Mouse (Mus musculus): Measurements from ENCODE around the gene Yipf3.
A peak's percentile ranks its signal among the peaks of the same experiment; 100 is the strongest.

The Yipf3 gene

DNA sequence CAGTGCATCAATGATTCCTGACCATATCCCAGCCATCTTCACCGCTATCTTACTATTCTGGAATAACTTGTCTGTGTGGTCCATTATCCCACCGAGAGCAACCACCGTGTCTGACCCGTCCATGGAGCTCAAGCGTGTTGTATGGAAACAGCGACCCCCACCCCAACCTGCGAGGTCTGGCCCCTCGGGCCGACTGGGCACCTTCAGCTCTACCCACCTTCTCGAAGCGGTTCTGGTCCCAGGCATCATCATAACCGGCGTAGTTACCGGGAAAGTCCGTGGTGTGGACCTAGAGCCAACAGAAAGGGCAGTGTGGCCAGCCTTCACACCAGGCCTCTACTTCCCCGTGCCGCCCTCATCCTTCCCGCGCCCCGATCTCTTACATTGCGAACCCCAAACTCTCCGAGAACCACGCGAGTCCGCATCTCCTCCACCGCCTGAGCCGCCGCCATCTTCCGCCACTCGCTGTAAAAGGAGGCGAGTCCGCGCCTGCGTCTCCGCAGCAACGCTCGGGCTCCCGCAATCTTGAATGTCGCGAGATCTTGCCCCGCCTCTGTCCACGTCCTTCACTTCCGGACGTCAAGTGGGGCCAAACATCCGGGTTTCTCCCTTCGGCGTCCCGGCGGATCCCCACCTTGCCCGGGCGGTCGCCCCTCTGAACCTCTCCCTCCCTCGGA is at the start of gene Yipf3, which contains the start of gene Polr1c:
Gene Yipf3, plus strand, starts transcription at position 569 of the 677 bp plus-strand sequence.
Gene Polr1c, minus strand, starts transcription at position 543 of the 677 bp plus-strand sequence.
- peak; percentile 87 to 90 for DNase-seq

DNA sequence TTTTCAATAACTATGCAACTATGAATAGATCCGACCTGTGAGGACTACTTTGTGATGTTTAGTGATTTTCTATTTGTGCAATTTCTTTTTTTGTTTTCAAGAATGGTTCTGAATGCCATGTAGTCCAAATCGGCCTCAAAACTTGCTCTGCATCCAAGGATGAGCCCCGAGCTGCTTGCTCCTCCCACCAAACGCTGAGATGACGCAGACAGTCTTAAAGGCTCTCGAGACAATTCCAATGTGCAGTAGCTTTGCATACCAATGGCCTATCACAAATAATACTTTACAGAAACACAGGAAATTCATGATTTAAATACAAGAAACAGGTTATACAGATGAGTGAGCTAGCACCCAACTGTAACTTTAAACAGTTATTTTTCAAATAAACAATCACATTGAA is 46.7 kb upstream of the Yipf3 start:
- no peak for DNase-seq

DNA sequence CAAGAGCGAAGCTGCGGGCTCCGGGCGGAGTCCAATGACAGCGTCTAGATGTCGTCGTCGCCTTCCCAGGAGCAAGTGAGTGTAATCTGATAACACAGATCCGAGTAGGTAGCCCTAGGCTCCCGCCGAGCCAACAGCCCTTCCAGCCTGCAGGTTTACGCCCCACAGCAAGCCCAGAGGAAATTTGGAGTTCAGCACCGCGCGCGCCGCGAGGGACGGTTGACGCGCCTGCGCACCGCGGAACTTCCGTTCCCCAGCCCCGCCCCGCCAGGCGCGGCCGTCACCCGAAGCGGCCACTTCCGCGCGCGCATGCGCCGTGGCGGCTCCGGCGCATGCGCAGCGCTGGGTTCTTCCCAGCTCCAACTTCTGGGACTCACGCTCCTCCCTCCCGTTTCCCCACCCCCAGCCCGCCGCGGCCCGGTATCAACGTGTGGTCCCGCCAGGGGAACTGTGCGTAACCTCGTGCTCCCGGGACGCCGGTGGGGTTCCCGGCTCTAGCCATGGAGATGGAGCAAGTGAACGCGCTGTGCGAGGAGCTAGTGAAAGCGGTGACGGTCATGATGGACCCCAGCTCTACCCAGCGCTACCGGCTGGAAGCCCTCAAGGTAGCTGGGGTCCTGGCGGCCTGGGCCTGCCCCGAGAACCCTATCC is 45.3 kb upstream of the Yipf3 start, which contains the start of the genes Polh and Xpo5:
Gene Polh, minus strand, starts transcription at position 225 of the 651 bp plus-strand sequence.
Gene Xpo5, plus strand, starts transcription at position 362 of the 651 bp plus-strand sequence.
- DNase-seq, result peak; percentile 89 to 90

- no peak for DNase-seq
These were observed 44.8 kb upstream of the Yipf3 start for GRCm38 (mm10) chr17:46203078-46203477.

DNA sequence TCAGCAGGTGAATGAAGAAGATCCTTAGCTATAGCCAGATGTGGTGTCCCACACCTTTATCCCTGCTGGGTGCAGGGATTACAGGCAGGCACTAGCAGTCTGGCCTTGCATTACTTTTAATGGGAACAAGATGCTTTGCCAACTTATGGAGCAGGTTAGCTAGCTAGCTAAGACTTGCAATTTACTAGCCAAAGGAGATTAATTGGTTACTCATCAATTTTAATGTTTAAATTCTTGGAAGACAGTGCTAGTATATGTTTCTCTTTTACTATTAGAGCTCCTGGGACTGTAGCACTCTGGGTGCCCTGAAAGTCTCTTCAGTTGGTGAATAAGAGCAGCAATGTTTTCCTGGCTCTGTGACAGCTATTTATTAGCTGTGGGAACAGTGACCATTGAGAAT is 41.2 kb upstream of the Yipf3 start:
- DNase-seq, result no peak

DNA sequence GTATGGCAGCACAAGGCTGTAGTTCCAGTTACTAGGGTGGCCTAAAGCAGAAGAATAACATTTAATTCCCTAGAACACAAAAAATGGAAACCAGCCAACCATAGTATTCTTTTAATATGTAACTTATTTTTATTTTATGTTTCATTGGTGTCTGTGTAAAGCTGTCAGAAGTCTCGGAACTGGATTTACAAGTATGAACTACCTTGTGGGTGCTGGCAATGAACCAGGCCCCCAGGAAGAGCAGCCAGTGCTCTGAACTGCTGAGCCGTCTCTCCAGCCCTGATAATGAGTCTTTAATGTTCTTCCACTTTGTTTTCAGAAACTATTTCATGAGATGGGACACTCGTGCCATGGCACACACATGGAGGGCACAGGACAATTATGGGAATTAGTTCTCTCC is 37.3 kb upstream of the Yipf3 start:
- no peak for DNase-seq

DNA sequence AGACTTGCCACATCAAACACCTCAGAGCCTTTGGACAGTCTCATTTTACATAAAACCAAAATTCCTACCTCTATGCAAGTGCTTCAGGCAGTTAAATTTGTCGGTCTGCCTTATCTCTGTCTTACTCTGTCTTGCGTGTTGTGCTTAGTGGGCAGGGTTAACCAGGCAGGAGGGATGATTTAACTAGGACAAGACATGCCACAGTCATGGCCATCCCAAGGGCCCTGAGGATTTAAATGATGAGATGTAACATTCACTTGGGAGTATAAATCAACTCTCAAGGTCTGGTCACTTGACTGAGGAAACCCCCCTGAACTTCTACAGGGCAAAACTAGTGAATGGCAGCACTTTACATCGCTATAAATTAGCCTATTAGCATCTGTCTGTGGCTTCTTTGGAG is 26.3 kb upstream of the Yipf3 start:
- DNase-seq, result no peak

- no peak for DNase-seq
These were observed 20.3 kb upstream of the Yipf3 start for GRCm38 (mm10) chr17:46227576-46227975.

DNA sequence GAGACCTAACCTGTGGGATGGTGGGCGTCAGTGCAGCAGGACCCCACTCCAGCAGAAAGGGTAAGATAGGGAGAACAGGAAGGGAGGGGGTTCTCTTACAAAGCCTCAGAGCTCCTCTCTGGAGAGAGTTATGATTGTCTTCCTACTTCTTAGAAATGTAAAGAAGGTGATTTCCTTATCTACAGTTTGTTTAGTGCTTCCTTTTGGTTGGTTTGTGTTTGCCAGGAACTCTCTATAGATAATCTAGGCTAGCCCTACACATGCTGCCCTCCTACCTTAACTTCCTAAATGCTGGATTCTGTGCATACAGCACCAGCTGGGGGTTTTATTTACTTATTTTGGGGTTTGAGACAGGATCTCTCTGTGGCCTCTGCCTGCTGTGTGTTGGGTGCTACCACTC is 11.8 kb upstream of the Yipf3 start:
- DNase-seq, result no peak

GRCm38 (mm10) chr17:46237079-46237478 is 10.8 kb upstream of the Yipf3 start:
- DNase-seq, result no peak

GRCm38 (mm10) chr17:46237480-46237879 is 10.4 kb upstream of the Yipf3 start:
- DNase-seq, result no peak

GRCm38 (mm10) chr17:46239516-46240114 is 8.3 kb upstream of the Yipf3 start:
- no peak for DNase-seq

GRCm38 (mm10) chr17:46241471-46241870 is 6.4 kb upstream of the Yipf3 start:
- no peak for DNase-seq

DNA sequence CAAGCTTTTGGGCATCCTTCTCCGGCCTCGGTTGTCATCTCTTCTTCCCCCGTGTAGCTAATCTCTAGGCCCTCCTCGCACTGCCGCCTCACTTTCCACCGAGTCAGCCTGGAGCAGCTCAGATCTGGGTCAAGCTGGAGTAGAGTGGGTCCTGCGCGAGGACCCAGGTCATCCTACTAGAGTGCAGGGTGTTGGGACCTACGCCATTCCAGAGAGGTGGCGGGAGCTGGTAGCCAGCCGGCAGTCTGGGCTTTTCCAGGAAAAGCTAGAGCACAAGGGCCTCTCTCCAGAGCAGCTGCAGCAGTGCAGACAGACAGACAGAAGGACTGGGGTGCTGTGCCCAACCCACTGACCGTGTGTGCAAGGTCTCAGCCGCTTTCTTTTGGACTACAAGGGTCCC is 5.6 kb upstream of the Yipf3 start:
- no peak for DNase-seq

DNA sequence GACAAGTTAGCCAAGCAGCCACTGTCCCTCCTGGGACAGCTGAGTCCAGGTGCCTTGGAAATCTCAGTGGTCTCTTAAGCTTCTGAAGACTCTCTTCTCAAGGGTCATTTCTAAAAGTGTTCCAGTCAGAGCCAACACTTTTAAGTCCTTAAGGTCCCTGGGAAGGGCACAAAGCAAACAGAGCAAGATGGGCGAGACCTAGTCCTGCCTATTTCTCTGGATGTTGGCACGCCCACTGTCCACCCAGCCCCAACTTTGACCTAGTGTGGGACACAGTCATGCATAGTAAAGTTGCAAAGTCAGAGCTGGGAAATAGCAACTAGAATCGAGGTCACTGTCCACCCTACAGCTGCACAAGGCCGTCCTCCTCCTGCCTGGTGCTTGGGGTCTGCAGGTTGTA is 4.9 kb upstream of the Yipf3 start:
- DNase-seq, result no peak

DNA sequence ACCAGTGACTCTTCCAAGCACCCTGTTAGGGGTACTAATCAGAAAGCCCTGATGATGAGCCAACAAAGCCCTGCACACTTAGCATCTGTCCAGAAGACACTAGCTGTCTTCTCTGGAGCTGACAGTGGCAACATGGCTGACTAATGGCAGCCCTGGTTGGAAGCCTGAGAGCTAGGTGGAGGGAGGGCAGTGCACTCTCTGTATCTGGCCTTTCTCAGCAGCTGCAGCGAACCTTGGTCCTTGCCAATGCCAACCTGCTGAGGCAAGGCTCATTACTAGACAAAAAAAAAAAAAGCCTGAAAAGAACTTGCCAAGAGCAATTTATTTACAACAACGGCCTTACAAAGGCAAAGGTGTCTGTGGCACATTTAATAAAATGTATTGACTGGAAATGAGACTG is 4.3 kb upstream of the Yipf3 start:
- no peak for DNase-seq

DNA sequence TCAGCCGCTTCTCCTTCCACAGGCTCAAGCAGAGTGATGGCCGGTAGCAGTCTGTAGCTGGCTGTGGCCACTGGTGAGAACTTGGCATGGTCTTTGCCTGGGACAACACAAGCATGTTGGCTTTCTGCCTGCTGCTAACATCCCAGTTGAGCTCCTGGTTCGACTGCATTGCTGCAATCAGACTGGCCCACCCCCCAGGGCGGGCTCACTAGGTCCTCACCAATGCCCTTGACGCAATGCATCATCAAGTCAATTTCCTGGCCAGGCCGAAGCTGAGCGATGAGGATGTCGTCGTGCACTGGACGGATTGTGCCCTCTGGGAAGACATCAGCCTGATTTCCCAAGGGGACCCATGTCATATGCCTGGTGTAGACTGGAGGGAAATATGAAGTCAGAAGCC is 3.3 kb upstream of the Yipf3 start:
- DNase-seq, result no peak

DNA sequence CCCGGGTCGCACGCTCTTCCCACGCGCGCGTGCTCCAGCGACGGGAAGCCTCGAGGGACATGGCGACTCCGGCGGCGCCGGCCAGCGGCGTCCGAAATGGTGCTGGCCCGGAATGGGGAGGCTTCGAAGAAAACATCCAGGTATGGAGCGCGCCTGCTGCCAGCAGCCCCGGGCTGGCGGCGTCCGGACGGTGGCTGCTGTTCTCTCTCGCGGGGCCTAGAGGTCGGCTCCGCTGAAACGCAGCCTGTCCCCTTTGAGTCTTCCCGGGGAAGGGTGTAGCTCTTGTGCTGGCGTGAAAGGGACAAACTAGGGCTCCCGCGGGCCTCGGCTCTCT is 276 bp downstream of the Yipf3 start:
- no peak for DNase-seq

- no peak for DNase-seq
These were observed 3.3 kb downstream of the Yipf3 start for GRCm38 (mm10) chr17:46251174-46251573.

DNA sequence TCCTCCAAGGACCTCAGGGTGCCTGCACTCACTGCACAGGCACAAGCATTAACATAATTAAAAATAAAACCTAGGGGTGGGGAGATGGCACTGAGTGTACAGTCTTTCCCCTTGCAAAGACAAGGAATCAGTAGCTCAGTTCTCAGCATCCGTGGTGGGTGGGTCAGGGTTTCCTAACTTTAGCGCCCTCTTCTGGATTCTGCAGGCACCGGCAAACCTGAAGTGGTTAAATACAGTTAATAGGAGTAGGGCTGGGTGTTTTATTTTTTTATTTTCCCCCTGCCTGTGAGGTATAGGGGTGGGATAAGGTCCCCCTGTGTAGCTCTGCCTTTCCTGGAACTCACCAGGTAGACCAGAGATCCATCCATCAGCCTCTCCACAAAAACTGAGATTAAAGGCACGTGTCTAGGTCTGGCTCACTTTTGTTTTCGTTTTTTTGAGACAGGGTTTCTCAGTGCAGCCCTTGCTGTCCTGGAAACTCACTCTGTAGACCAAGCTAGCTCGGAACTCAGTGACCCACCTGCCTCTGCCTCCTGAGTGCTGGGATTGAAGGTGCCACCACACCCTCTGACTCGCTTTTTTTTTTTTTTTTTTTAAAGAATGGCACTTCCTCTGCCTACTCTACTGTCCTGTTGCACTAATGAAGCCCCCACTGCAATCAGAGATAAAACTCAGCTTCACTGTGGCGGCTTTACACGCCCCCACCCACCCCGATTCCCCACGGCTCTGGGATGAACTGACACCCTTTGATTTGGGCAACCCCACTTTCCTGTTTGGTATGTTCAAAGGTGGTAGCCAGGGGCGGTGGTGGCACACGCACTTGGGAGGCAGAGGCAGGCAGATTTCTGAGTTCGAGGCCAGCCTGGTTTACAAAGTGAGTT is 4.9 kb downstream of the Yipf3 start:
- no peak for DNase-seq

- peak; percentile 76 to 78 for DNase-seq
These were observed 5.7 kb downstream of the Yipf3 start, which contains the start of gene Lrrc73 for GRCm38 (mm10) chr17:46253452-46254084. Lrrc73 (plus strand) TSS chr17:46253531.

DNA sequence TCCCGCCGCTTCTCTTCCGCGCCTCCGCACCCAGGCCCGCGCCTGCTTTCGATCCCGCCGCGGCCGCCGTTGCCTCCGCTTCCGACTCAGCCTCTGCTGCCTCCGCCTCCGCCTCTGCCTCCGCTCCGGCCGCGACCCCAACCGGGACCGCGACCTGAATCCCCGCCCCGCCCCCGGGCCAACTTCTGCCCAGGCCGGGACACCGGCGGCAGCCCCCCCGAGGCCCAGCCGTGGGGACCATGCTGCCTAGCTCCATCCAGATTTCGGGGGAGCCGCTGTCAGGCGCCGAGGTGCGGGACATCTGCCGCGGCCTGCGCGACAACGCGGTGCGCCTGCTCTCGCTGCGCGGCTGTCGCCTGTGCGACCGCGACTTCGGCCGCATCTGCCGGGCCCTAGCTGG is 6.2 kb downstream of the Yipf3 start:
- peak in 1 of 2 experiments; percentile 36 for DNase-seq

DNA sequence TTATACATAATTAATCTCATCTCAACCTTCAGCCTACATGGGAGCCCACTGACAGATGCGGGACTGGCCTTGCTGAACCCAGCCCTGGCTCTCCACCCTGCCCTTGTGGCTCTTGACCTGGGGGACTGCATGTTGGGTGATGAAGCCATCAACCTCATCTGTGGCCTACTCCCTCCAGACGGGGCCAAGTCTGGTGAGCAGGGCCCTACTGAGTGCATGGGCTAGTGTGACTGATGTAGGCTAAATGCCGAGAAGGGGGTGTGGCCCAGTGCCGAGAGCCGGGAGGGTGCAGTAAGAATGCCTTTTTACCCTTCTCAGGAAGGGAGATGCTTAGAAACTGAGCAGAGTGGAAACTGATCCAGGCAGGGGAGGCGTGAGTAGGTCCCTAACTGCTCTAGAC is 7.3 kb downstream of the Yipf3 start:
- no peak for DNase-seq
